Mouse (Mus musculus): ENCODE measurements at regions not wholly inside any gene's neighbourhood (a gene's known extent, or its start where the extent isn't known, plus 50 kb on each side); places are given as distances from the start of the nearest gene placed in this dataset.

GRCm38 (mm10) chr8:89721684-89722305 lies 626.3 kb downstream of the Tox3 start:
- H3K36me3 ChIP-seq (ENCODE audit: control insufficient read depth), result no peaks in the 10 kb centered on the region
- no peak overlapping the region for H3K4me3 ChIP-seq (replicated peaks)
- H3K27me3 ChIP-seq (ENCODE audit: control insufficient read depth), result no peaks in the 10 kb centered on the region
- TF ChIP-seq TAL1 (IDR thresholded peaks at IDR 0.05; ENCODE audit: low read length), result no peak
- no peaks in the 10 kb centered on the region for H3K9me3 ChIP-seq (ENCODE audit: control insufficient read depth, low read length)
- H3K4me1 ChIP-seq (ENCODE audit: control insufficient read depth), result no peaks in the 10 kb centered on the region

- Histone ChIP-seq H3K27me3 (ENCODE audit: control insufficient read depth) (no peaks in the 10 kb centered on the region), H3K9me3 (ENCODE audit: control insufficient read depth, low read length) (no peaks in the 10 kb centered on the region)
- TF ChIP-seq TAL1 (IDR thresholded peaks at IDR 0.05; ENCODE audit: low read length) (no peak), GATA1 (IDR thresholded peaks at IDR 0.05; ENCODE audit: low read length) (no peak)
Observed at GRCm38 (mm10) chr8:89713880-89714279, 634.3 kb downstream of the Tox3 start.

GRCm38 (mm10) chr8:89707341-89707928 lies 640.7 kb downstream of the Tox3 start:
- TF ChIP-seq GATA1 (IDR thresholded peaks at IDR 0.05; ENCODE audit: low read length), result no peak
- TF ChIP-seq TAL1 (IDR thresholded peaks at IDR 0.05; ENCODE audit: low read length), result no peak
- Histone ChIP-seq H3K9me3 (ENCODE audit: control insufficient read depth, low read length) (no peaks in the 10 kb centered on the region), H3K4me1 (ENCODE audit: control insufficient read depth) (no peaks in the 10 kb centered on the region), H3K36me3 (ENCODE audit: control insufficient read depth) (no peaks in the 10 kb centered on the region), H3K27me3 (ENCODE audit: control insufficient read depth) (no peaks in the 10 kb centered on the region), H3K4me3 (replicated peaks) (no peak overlapping the region)

More at GRCm38 (mm10) chr8:89713880-89714279, 634.3 kb downstream of the Tox3 start:
- H3K4me1 ChIP-seq (ENCODE audit: control insufficient read depth), result no peaks in the 10 kb centered on the region
- H3K36me3 ChIP-seq (ENCODE audit: control insufficient read depth), result no peaks in the 10 kb centered on the region
- no peak overlapping the region for H3K4me3 ChIP-seq (replicated peaks)

- Histone ChIP-seq H3K27me3 (ENCODE audit: control insufficient read depth) (no peaks in the 10 kb centered on the region), H3K9me3 (ENCODE audit: control insufficient read depth, low read length) (no peaks in the 10 kb centered on the region), H3K4me3 (replicated peaks) (no peak overlapping the region), H3K4me1 (ENCODE audit: control insufficient read depth) (no peaks in the 10 kb centered on the region), H3K36me3 (ENCODE audit: control insufficient read depth) (no peaks in the 10 kb centered on the region)
- TF ChIP-seq GATA1 (IDR thresholded peaks at IDR 0.05; ENCODE audit: low read length), result no peak
- TF ChIP-seq TAL1 (IDR thresholded peaks at IDR 0.05; ENCODE audit: low read length), result no peak
Observed at GRCm38 (mm10) chr8:89685696-89686095, 641.7 kb upstream of the Sall1 start.

- Histone ChIP-seq H3K27me3 (ENCODE audit: control insufficient read depth) (no peaks in the 10 kb centered on the region), H3K4me3 (replicated peaks) (no peak overlapping the region), H3K9me3 (ENCODE audit: control insufficient read depth, low read length) (no peaks in the 10 kb centered on the region), H3K36me3 (ENCODE audit: control insufficient read depth) (no peaks in the 10 kb centered on the region), H3K4me1 (ENCODE audit: control insufficient read depth) (no peaks in the 10 kb centered on the region)
- TF ChIP-seq GATA1 (IDR thresholded peaks at IDR 0.05; ENCODE audit: low read length) (no peak), TAL1 (IDR thresholded peaks at IDR 0.05; ENCODE audit: low read length) (no peak)
Observed at GRCm38 (mm10) chr8:89680937-89681336, 637.0 kb upstream of the Sall1 start.

- TF ChIP-seq GATA1 (IDR thresholded peaks at IDR 0.05; ENCODE audit: low read length), result no peak
- TF ChIP-seq TAL1 (IDR thresholded peaks at IDR 0.05; ENCODE audit: low read length), result no peak
- H3K4me3 ChIP-seq (replicated peaks), result no peak overlapping the region
- no peaks in the 10 kb centered on the region for H3K36me3 ChIP-seq (ENCODE audit: control insufficient read depth)
- no peaks in the 10 kb centered on the region for H3K4me1 ChIP-seq (ENCODE audit: control insufficient read depth)
- no peaks in the 10 kb centered on the region for H3K27me3 ChIP-seq (ENCODE audit: control insufficient read depth)
- H3K9me3 ChIP-seq (ENCODE audit: control insufficient read depth, low read length), result no peaks in the 10 kb centered on the region; the same call in 1 of the 2 replicates
Observed at GRCm38 (mm10) chr8:89680341-89680740, 636.4 kb upstream of the Sall1 start.

GRCm38 (mm10) chr8:89679551-89679950 lies 635.6 kb upstream of the Sall1 start:
- Histone ChIP-seq H3K27me3 (ENCODE audit: control insufficient read depth) (no peaks in the 10 kb centered on the region), H3K9me3 (ENCODE audit: control insufficient read depth, low read length) (no peaks in the 10 kb centered on the region; the same call in 1 of the 2 replicates), H3K36me3 (ENCODE audit: control insufficient read depth) (no peaks in the 10 kb centered on the region), H3K4me1 (ENCODE audit: control insufficient read depth) (no peaks in the 10 kb centered on the region), H3K4me3 (replicated peaks) (no peak overlapping the region)
- TF ChIP-seq GATA1 (IDR thresholded peaks at IDR 0.05; ENCODE audit: low read length), result no peak
- no peak for TF ChIP-seq TAL1 (IDR thresholded peaks at IDR 0.05; ENCODE audit: low read length)

GRCm38 (mm10) chr8:89677266-89677665 lies 633.3 kb upstream of the Sall1 start:
- H3K4me1 ChIP-seq (ENCODE audit: control insufficient read depth), result no peaks in the 10 kb centered on the region
- no peaks in the 10 kb centered on the region for H3K27me3 ChIP-seq (ENCODE audit: control insufficient read depth)
- H3K9me3 ChIP-seq (ENCODE audit: control insufficient read depth, low read length), result no peaks in the 10 kb centered on the region; the same call in 1 of the 2 replicates
- TF ChIP-seq TAL1 (IDR thresholded peaks at IDR 0.05; ENCODE audit: low read length) (no peak), GATA1 (IDR thresholded peaks at IDR 0.05; ENCODE audit: low read length) (no peak)
- H3K4me3 ChIP-seq (replicated peaks), result no peak overlapping the region
- no peaks in the 10 kb centered on the region for H3K36me3 ChIP-seq (ENCODE audit: control insufficient read depth)

GRCm38 (mm10) chr8:89673911-89674310 lies 629.9 kb upstream of the Sall1 start:
- Histone ChIP-seq H3K27me3 (ENCODE audit: control insufficient read depth) (no peaks in the 10 kb centered on the region), H3K4me1 (ENCODE audit: control insufficient read depth) (no peaks in the 10 kb centered on the region), H3K4me3 (replicated peaks) (no peak overlapping the region), H3K9me3 (ENCODE audit: control insufficient read depth, low read length) (no peaks in the 10 kb centered on the region; the same call in 1 of the 2 replicates), H3K36me3 (ENCODE audit: control insufficient read depth) (no peaks in the 10 kb centered on the region)
- no peak for TF ChIP-seq TAL1 (IDR thresholded peaks at IDR 0.05; ENCODE audit: low read length)
- TF ChIP-seq GATA1 (IDR thresholded peaks at IDR 0.05; ENCODE audit: low read length), result no peak

Data from erythroblast, embryonic 14.5 days (primary cell).